Mouse (Mus musculus) erythroblast, embryonic 14.5 days (primary cell): Measurements from ENCODE around the gene Creb3l1. TPM values are rescaled to one million over a fixed set of nuclear protein-coding genes. Genes with fewer than 3 reads are reported as not detected.

ENCODE experiments used
- H3K27me3 ChIP-seq: 2 replicates; pipeline ENCODE4 v1.6.1; 2012; ENCODE audit warnings: inconsistent platforms; ENCODE audit not compliant: control insufficient read depth
- H3K36me3 ChIP-seq: 2 replicates; pipeline ENCODE4 v1.6.1; 2012; ENCODE audit warnings: mild to moderate bottlenecking, inconsistent platforms; ENCODE audit not compliant: control insufficient read depth
- H3K4me1 ChIP-seq: 2 replicates; pipeline ENCODE4 v1.6.1; 2012; ENCODE audit warnings: inconsistent platforms; ENCODE audit not compliant: control insufficient read depth
- H3K4me3 ChIP-seq: replicated peaks from 2 replicates; pipeline ENCODE3; 2012; ENCODE audit warnings: moderate library complexity, mild to moderate bottlenecking, inconsistent platforms
- H3K9me3 ChIP-seq: 2 replicates; pipeline ENCODE4 v1.6.1; 2012; ENCODE audit warnings: low read length, inconsistent platforms, mixed read lengths; ENCODE audit not compliant: control insufficient read depth
- GATA1 ChIP-seq: IDR thresholded peaks from 2 replicates; pipeline ENCODE4 v1.6.1; 2012; ENCODE audit warnings: low read length, inconsistent platforms, mixed read lengths
- TAL1 ChIP-seq: IDR thresholded peaks from 3 replicates; pipeline ENCODE4 v1.6.1; 2012; ENCODE audit warnings: low read length, inconsistent platforms, mixed read lengths
- polyA plus RNA-seq: library from polyadenylated mRNA; stranded (reverse); fragments of >175 nt; gene quantifications from 2 replicates; pipeline ENCODE4 v1.2.3, GENCODE M21; 2012

Creb3l1 gene
- polyA plus RNA-seq, 1 experiment, result 0.03 TPM

- peak overlapping the region; percentile 40 for H3K4me3 ChIP-seq
- no peaks in the 10 kb centered on the region for H3K36me3 ChIP-seq
- TF ChIP-seq GATA1, result no peak
- no peak for TF ChIP-seq TAL1
- peaks cover 24% of the 10 kb centered on the region for H3K4me1 ChIP-seq
- peaks cover 69% of the 10 kb centered on the region for H3K27me3 ChIP-seq
- peaks cover 8% of the 10 kb centered on the region for H3K9me3 ChIP-seq
These were observed 35.3 kb upstream of the Creb3l1 start for GRCm38 (mm10) chr2:92059481-92060220.

- Histone ChIP-seq H3K36me3 (no peaks in the 10 kb centered on the region), H3K9me3 (peaks cover 8% of the 10 kb centered on the region), H3K4me3 (peak overlapping the region; percentile 25), H3K4me1 (peaks cover 24% of the 10 kb centered on the region), H3K27me3 (peaks cover 76% of the 10 kb centered on the region)
- TF ChIP-seq TAL1 (no peak), GATA1 (no peak)
These were observed 34.6 kb upstream of the Creb3l1 start for GRCm38 (mm10) chr2:92058936-92059335.

- H3K4me1 ChIP-seq, result peaks cover 24% of the 10 kb centered on the region
- H3K36me3 ChIP-seq, result no peaks in the 10 kb centered on the region
- peaks cover 79% of the 10 kb centered on the region for H3K27me3 ChIP-seq
- peaks cover 8% of the 10 kb centered on the region for H3K9me3 ChIP-seq
- H3K4me3 ChIP-seq, result peak overlapping the region; percentile 25
- TF ChIP-seq GATA1 (no peak), TAL1 (no peak)
These were observed 34.2 kb upstream of the Creb3l1 start for GRCm38 (mm10) chr2:92058469-92058868.

- peaks cover 86% of the 10 kb centered on the region for H3K27me3 ChIP-seq
These were observed 32.5 kb upstream of the Creb3l1 start for GRCm38 (mm10) chr2:92056760-92057159.

GRCm38 (mm10) chr2:92055831-92056236 is 31.5 kb upstream of the Creb3l1 start:
- peaks cover 24% of the 10 kb centered on the region for H3K4me1 ChIP-seq
- H3K27me3 ChIP-seq, result peaks cover 79% of the 10 kb centered on the region
- H3K4me3 ChIP-seq, result peak overlapping the region; percentile 39
- peaks cover 8% of the 10 kb centered on the region for H3K9me3 ChIP-seq
- TF ChIP-seq GATA1, result no peak
- TF ChIP-seq TAL1, result no peak
- no peaks in the 10 kb centered on the region for H3K36me3 ChIP-seq

More at GRCm38 (mm10) chr2:92056760-92057159, 32.5 kb upstream of the Creb3l1 start:
- Histone ChIP-seq H3K4me3 (no peak overlapping the region), H3K36me3 (no peaks in the 10 kb centered on the region), H3K4me1 (peaks cover 24% of the 10 kb centered on the region), H3K9me3 (peaks cover 8% of the 10 kb centered on the region)
- TF ChIP-seq TAL1, result no peak
- no peak for TF ChIP-seq GATA1

GRCm38 (mm10) chr2:92055101-92055813 is 31.0 kb upstream of the Creb3l1 start:
- no peaks in the 10 kb centered on the region for H3K36me3 ChIP-seq
- peak overlapping the region; percentile 39 for H3K4me3 ChIP-seq
- peaks cover 73% of the 10 kb centered on the region for H3K27me3 ChIP-seq
- H3K9me3 ChIP-seq, result peaks cover 8% of the 10 kb centered on the region
- peaks cover 24% of the 10 kb centered on the region for H3K4me1 ChIP-seq
- TF ChIP-seq GATA1 (no peak), TAL1 (no peak)

GRCm38 (mm10) chr2:92052754-92053153 is 28.5 kb upstream of the Creb3l1 start:
- Histone ChIP-seq H3K4me3 (no peak overlapping the region), H3K4me1 (peaks cover 12% of the 10 kb centered on the region), H3K36me3 (no peaks in the 10 kb centered on the region), H3K27me3 (peaks cover 49% of the 10 kb centered on the region), H3K9me3 (peaks cover 6% of the 10 kb centered on the region)
- TF ChIP-seq GATA1 (no peak), TAL1 (no peak)

GRCm38 (mm10) chr2:92052188-92052587 is 27.9 kb upstream of the Creb3l1 start:
- H3K4me3 ChIP-seq, result no peak overlapping the region
- peaks cover 6% of the 10 kb centered on the region for H3K9me3 ChIP-seq
- H3K4me1 ChIP-seq, result peaks cover 12% of the 10 kb centered on the region
- H3K36me3 ChIP-seq, result no peaks in the 10 kb centered on the region
- no peak for TF ChIP-seq TAL1
- no peak for TF ChIP-seq GATA1
- peaks cover 47% of the 10 kb centered on the region for H3K27me3 ChIP-seq

GRCm38 (mm10) chr2:92048034-92048690 is 23.9 kb upstream of the Creb3l1 start:
- H3K4me1 ChIP-seq, result no peaks in the 10 kb centered on the region
- H3K36me3 ChIP-seq, result no peaks in the 10 kb centered on the region
- peaks cover 13% of the 10 kb centered on the region for H3K27me3 ChIP-seq
- TF ChIP-seq GATA1 (no peak), TAL1 (no peak)
- H3K9me3 ChIP-seq, result no peaks in the 10 kb centered on the region
- no peak overlapping the region for H3K4me3 ChIP-seq
